Mouse (Mus musculus) hindbrain, embryonic 16.5 days (tissue): ENCODE data around the gene Mansc4. TPM values are rescaled to one million over a fixed set of nuclear protein-coding genes. Genes with fewer than 3 reads are reported as not detected.

ENCODE experiments used
- ATAC-seq: fragments of 200-750 bp; cut with Nextera tagmentation; 2 replicates; pipeline ENCODE4 v1.8.0; 2017; ENCODE audit warnings: moderate TSS enrichment, moderate library complexity
- H3K27ac ChIP-seq: fragments of 300-500 bp; sonication (generic); 2 replicates; pipeline ENCODE4 v1.5.1; 2014; ENCODE audit warnings: low read depth, mild to moderate bottlenecking, control low read depth, low read length, moderate library complexity
- H3K27me3 ChIP-seq: fragments of 300-500 bp; sonication (generic); replicated peaks from 2 replicates; pipeline ENCODE4 v1.6.1; 2014; ENCODE audit warnings: low read length; ENCODE audit not compliant: control insufficient read depth, insufficient read depth
- H3K36me3 ChIP-seq: fragments of 300-500 bp; sonication (generic); 2 replicates; pipeline ENCODE4 v1.6.1; 2014; ENCODE audit warnings: mild to moderate bottlenecking, low read length, moderate library complexity, mixed read lengths; ENCODE audit not compliant: control insufficient read depth, insufficient read depth
- H3K4me1 ChIP-seq: fragments of 300-500 bp; sonication (generic); 2 replicates; pipeline ENCODE4 v1.6.1; 2014; ENCODE audit warnings: low read depth, low read length; ENCODE audit not compliant: control insufficient read depth, insufficient read depth
- H3K4me2 ChIP-seq: fragments of 300-500 bp; sonication (generic); 2 replicates; pipeline ENCODE4 v1.6.1; 2014; ENCODE audit warnings: mild to moderate bottlenecking, low read length, control low read depth, moderate library complexity
- H3K4me3 ChIP-seq: fragments of 300-500 bp; sonication (generic); 2 replicates; pipeline ENCODE4 v1.5.1; 2014; ENCODE audit warnings: mild to moderate bottlenecking, low read length, control low read depth, moderate library complexity
- H3K9ac ChIP-seq: fragments of 300-500 bp; sonication (generic); 2 replicates; pipeline ENCODE4 v1.6.1; 2014; ENCODE audit warnings: low read depth, mild to moderate bottlenecking, control low read depth, low read length, moderate library complexity
- H3K9me3 ChIP-seq: fragments of 300-500 bp; sonication (generic); 2 replicates; pipeline ENCODE4 v1.6.1; 2014; ENCODE audit warnings: mild to moderate bottlenecking, low read length, moderate library complexity; ENCODE audit not compliant: control insufficient read depth
- WGBS: fragments of 180-500 bp; shearing (Covaris S2); extraction: QIAGEN DNeasy Blood & Tissue Kit; methylation state at CpG from one replicate; pipeline ENCODE4 v1.1.7; 2014; 5-methylcytosine and 5-hydroxymethylcytosine counted together
- polyA plus RNA-seq: library from polyadenylated mRNA; unstranded; fragments of >200 nt; fragmentation: Nextera tagmentation; extraction: Ambion mirVana; gene quantifications from 2 replicates; pipeline ENCODE4 v1.2.1, GENCODE M21; 2015

Gene Mansc4
- polyA plus RNA-seq, result 0.65 and 0.81 TPM in 2 replicates

DNA sequence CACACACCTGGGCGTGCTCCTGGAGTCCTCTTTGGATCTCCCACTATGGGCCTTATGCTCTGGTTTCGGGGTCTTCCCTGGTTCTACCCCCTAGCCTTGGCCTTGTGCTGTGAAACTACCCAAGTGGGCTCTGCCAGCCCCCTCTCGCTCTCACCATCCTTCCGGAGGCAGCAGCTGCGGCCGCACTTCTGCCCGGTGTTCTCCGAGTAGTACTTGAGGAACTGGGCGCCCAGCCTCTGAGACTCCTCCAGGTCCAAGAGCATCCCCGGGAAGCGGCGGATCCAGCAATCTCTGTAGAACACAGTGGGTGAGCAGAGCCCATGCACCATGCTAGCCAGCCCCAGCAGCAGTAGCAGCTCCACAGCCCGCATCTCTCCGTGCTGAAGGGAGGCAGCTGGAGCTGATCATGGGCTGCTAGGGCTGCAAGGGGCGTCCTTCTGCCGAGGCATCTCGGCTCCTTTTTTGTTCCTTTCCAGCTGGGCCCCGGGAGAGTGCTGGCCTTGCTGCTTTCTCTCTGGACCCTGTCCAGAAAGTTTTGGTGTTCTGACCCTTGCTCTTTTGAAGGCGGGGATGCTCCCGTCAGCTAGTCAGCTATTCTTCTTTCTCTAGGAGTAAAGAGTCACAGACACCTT, at the start of gene Mansc4:
Gene Mansc4 (minus strand): TSS at position 439 of the 632 bp plus-strand sequence.
- no peak within 1 kb of the TSS for H3K27ac ChIP-seq
- ATAC-seq, result no peak
- no peaks in the 10 kb centered on the region for H3K9me3 ChIP-seq
- peaks cover 14% of the 10 kb centered on the region for H3K4me1 ChIP-seq
- H3K36me3 ChIP-seq, result no peaks in the 10 kb centered on the region
- H3K4me2 ChIP-seq, result peak within 1 kb of the TSS; percentile 58
- peak within 1 kb of the TSS; percentile 19; the same call in 1 of the 2 replicates for H3K4me3 ChIP-seq
- no peaks in the 10 kb centered on the region for H3K27me3 ChIP-seq
- WGBS, result 7% methylated on average over 20 of the region's 20 CpGs
- H3K9ac ChIP-seq, result peak within 1 kb of the TSS; percentile 45; the same call in 1 of the 2 replicates

DNA sequence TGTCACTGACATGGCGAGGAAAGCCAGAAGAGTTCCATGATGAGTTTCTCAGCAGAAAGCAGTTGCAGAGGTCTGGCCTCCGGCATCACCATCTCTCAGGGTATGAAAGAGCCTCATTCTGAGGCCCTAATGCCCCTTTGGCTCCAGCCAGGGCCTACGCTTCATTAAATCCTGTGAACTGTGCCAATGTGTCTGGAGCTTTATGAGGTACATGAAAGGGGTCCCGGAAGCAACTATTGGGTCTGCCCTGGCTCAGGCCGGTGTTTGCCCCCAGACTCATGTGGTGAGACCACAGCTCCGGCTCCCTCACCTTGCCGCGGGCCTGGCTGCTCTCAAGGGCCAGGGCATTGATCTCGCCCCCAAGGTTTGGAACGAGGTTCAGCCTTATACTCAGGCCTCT, 40.4 kb upstream of the Mansc4 start:
- Histone ChIP-seq H3K9me3 (0 out of 2 replicates have a peak, but pooled peaks cover 2% of the 10 kb centered on the region), H3K27ac (no peak overlapping the region), H3K4me2 (no peak overlapping the region), H3K4me3 (no peak overlapping the region), H3K27me3 (no peaks in the 10 kb centered on the region), H3K36me3 (no peaks in the 10 kb centered on the region), H3K9ac (no peak overlapping the region), H3K4me1 (no peaks in the 10 kb centered on the region)
- no peak for ATAC-seq
- WGBS, result 85% methylated on average over 10 of the region's 10 CpGs

DNA sequence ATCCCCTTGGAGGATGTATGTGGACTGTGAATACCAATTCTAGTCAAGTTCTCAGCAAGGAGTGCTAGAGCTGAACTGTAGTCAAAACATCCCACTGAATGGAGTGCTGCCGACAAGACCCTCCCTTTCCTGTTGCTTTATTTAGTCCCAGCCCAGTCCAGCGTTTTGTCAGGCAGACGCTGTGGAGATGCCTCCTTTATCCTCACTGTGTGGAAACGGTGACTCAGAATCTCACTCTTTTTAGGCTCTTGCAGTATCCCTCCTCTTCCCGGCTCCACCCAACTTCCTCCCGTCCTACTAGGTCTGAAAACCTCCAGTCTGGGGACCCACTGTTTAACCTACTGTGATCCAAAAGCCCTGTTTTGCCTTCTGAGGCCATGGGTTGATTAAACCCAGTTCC, 34.5 kb upstream of the Mansc4 start:
- H3K4me3 ChIP-seq, result no peak overlapping the region
- 55% methylated on average over 6 of the region's 6 CpGs for WGBS
- H3K4me2 ChIP-seq, result no peak overlapping the region
- H3K9me3 ChIP-seq, result no peaks in the 10 kb centered on the region
- no peaks in the 10 kb centered on the region for H3K36me3 ChIP-seq
- H3K9ac ChIP-seq, result no peak overlapping the region
- H3K4me1 ChIP-seq, result no peaks in the 10 kb centered on the region
- H3K27ac ChIP-seq, result no peak overlapping the region
- no peaks in the 10 kb centered on the region; the same call in 1 of the 2 replicates for H3K27me3 ChIP-seq
- ATAC-seq, result no peak

DNA sequence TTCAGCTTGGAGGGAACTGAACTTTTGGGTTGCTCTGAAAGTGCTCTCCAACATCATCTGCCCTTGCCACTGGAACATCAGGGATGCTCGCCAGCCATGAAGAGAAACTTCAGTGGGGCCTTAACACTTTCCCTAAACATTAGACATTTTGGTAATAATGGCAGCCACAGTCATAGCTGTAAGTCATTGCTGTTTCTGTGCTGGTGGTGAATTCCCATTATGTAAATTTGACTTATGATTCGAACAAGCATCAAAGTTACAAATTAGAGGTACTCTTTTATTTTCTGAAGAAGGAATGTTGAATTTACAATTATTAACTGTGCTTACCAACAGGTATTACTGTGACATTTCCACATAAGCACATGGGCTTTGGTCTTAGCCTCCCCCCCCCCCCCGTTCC, 31.4 kb upstream of the Mansc4 start:
- Histone ChIP-seq H3K27me3 (no peaks in the 10 kb centered on the region; the same call in 1 of the 2 replicates), H3K9ac (no peak overlapping the region), H3K36me3 (no peaks in the 10 kb centered on the region), H3K9me3 (no peaks in the 10 kb centered on the region), H3K4me2 (no peak overlapping the region), H3K4me3 (no peak overlapping the region), H3K4me1 (no peaks in the 10 kb centered on the region), H3K27ac (no peak overlapping the region)
- 93% methylated on average over 3 of the region's 3 CpGs for WGBS
- ATAC-seq, result no peak

DNA sequence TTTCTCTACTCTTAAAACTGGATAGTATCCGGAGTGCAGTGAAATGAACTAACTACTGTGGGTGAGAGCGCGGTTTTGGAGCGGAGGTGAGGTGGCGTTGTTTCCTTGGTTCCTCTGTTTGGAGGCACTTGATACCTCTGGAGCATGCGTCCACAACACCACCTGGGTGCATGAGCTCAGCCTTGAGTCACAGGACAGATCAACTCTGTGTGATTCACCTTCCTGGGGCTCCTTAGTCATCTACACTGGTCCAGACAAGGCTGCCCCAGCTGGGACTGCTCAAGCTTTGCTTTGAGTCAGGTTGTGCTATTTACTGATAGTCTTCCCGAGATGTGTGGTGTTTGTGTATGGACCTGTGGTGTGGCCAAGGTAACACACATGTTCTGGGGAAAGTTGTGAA, 30.9 kb upstream of the Mansc4 start:
- no peaks in the 10 kb centered on the region for H3K4me1 ChIP-seq
- no peak overlapping the region for H3K27ac ChIP-seq
- WGBS, result 94% methylated on average over 7 of the region's 7 CpGs
- no peaks in the 10 kb centered on the region; the same call in 1 of the 2 replicates for H3K27me3 ChIP-seq
- H3K9ac ChIP-seq, result no peak overlapping the region
- H3K4me3 ChIP-seq, result no peak overlapping the region
- no peak overlapping the region for H3K4me2 ChIP-seq
- ATAC-seq, result no peak
- H3K36me3 ChIP-seq, result 0 out of 2 replicates have a peak, but pooled peaks cover under 1% of the 10 kb centered on the region
- no peaks in the 10 kb centered on the region for H3K9me3 ChIP-seq

DNA sequence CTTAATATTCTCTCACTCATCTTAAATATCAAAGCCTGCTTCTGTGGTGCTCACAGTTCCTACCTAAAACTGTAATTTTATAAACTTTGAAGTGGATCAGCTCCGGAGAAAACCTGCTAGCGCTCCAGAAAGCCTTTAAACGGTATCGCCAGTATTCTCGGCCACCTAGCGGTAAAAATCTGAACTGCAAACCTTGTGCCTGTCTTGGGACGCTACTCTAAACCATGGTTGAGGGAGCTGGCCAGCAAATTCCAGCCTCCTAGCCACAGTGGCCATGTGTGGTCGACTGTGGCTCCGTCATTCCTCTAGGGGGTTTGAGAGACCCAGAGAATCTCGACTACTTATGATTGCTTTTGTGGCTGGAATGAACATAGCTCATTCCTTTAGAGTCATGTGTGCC, 29.7 kb upstream of the Mansc4 start:
- Histone ChIP-seq H3K36me3 (peaks cover 6% of the 10 kb centered on the region; the same call in 1 of the 2 replicates), H3K27ac (no peak overlapping the region), H3K4me2 (no peak overlapping the region), H3K27me3 (no peaks in the 10 kb centered on the region; the same call in 1 of the 2 replicates), H3K9ac (no peak overlapping the region), H3K4me1 (no peaks in the 10 kb centered on the region), H3K4me3 (no peak overlapping the region), H3K9me3 (no peaks in the 10 kb centered on the region)
- ATAC-seq, result peak; percentile 74
- 9% methylated on average over 10 of the region's 10 CpGs for WGBS

DNA sequence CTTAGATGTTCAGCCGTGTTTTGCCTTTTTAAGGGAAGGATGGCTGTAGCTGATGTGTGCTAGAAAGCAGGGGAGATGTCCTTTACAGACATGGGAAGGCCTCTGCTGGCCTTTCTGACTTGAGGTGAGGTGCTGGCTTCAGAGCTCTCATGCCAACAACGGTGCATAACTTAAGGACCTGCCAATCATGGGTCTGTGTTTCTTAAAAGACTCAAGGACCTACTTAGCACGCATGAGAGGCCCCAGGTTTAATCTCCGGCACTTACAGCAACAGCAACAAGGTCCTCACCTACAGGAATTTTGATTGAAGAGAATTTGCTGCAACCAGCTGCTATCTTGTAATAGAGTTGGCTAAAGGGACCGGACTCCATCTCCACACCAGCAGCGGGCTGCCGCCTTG, 22.5 kb upstream of the Mansc4 start:
- ATAC-seq, result no peak
- Histone ChIP-seq H3K4me2 (no peak overlapping the region), H3K9ac (no peak overlapping the region), H3K27ac (no peak overlapping the region), H3K36me3 (peaks cover 15% of the 10 kb centered on the region), H3K9me3 (no peaks in the 10 kb centered on the region), H3K4me1 (no peaks in the 10 kb centered on the region), H3K27me3 (no peaks in the 10 kb centered on the region), H3K4me3 (no peak overlapping the region)
- WGBS, result 88% methylated on average over 7 of the region's 7 CpGs

DNA sequence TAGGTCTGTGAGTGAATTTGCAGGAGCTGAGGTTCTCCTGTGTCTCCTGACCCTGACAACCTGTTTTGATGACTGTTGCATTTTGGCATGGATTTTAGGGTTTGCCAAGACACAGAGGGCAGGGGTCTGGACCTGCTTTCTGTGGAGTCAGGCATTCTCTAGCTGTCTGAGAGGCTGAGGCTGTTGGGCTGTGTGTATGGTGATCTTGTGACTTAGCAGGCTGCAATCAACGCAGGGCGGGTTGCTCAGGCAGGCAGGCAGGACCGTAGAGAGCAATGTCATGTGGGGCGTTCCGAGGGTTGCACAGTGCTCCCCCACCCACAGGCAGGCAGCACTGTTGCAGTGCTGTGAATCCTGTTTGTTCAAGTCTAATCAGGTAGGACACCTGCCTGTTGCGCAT, 19.9 kb upstream of the Mansc4 start:
- Histone ChIP-seq H3K9ac (no peak overlapping the region), H3K4me1 (no peaks in the 10 kb centered on the region), H3K4me3 (no peak overlapping the region), H3K27ac (no peak overlapping the region), H3K4me2 (no peak overlapping the region), H3K27me3 (no peaks in the 10 kb centered on the region), H3K9me3 (no peaks in the 10 kb centered on the region), H3K36me3 (peaks cover 17% of the 10 kb centered on the region)
- ATAC-seq, result no peak
- WGBS, result 97% methylated on average over 6 of the region's 6 CpGs

DNA sequence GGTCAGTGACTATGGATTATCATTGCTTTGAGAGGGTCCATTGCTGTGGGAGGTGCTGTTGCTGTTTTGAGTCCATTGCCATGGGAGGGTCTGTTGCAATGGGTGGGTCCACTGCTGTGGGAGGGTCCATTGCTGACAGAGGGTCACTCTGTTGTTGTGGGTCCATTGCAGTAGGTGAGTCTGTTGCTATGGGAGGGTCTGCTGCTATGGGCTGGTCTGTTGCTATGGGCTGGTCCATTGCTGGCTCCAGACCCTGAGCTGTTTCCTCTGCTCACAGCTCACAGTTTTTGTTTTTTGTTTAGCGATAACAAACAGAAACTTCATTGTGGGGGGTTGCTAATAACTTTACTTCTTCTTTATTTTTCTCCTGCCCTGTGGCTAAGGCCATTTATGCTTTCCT, 18.7 kb upstream of the Mansc4 start:
- H3K4me1 ChIP-seq, result no peaks in the 10 kb centered on the region
- WGBS, result 94% methylated on average over 1 of the region's 1 CpGs
- H3K27me3 ChIP-seq, result no peaks in the 10 kb centered on the region
- ATAC-seq, result no peak
- peaks cover 14% of the 10 kb centered on the region for H3K36me3 ChIP-seq
- no peak overlapping the region for H3K9ac ChIP-seq
- no peak overlapping the region for H3K4me2 ChIP-seq
- no peaks in the 10 kb centered on the region for H3K9me3 ChIP-seq
- H3K4me3 ChIP-seq, result no peak overlapping the region
- H3K27ac ChIP-seq, result no peak overlapping the region
